Mouse (Mus musculus) ES-E14 (cell line): Measurements from ENCODE around the gene Ankrd34a.

Source experiments
- CHD2 ChIP-seq: IDR thresholded peaks from 2 replicates; pipeline ENCODE4 v1.6.1; 2014; ENCODE audit warnings: mild to moderate bottlenecking, low read depth, low read length, inconsistent platforms
- MAFK ChIP-seq: IDR thresholded peaks from 2 replicates; pipeline ENCODE4 v1.6.1; 2014; ENCODE audit warnings: mild to moderate bottlenecking, low read depth, low read length, inconsistent platforms; ENCODE audit not compliant: insufficient read depth
- ZNF384 ChIP-seq: IDR thresholded peaks from 2 replicates; pipeline ENCODE4 v1.6.1; 2012; ENCODE audit warnings: low read depth, low read length, inconsistent platforms

GRCm38 (mm10) chr3:96555999-96556614 is 40.3 kb upstream of the Ankrd34a start:
- TF ChIP-seq CHD2, result no peak
- no peak for TF ChIP-seq ZNF384
- no peak for TF ChIP-seq MAFK
